Mouse (Mus musculus): ENCODE measurements at regions not wholly inside any gene's neighbourhood (a gene's known extent, or its start where the extent isn't known, plus 50 kb on each side); places are given as distances from the start of the nearest gene placed in this dataset.

DNA sequence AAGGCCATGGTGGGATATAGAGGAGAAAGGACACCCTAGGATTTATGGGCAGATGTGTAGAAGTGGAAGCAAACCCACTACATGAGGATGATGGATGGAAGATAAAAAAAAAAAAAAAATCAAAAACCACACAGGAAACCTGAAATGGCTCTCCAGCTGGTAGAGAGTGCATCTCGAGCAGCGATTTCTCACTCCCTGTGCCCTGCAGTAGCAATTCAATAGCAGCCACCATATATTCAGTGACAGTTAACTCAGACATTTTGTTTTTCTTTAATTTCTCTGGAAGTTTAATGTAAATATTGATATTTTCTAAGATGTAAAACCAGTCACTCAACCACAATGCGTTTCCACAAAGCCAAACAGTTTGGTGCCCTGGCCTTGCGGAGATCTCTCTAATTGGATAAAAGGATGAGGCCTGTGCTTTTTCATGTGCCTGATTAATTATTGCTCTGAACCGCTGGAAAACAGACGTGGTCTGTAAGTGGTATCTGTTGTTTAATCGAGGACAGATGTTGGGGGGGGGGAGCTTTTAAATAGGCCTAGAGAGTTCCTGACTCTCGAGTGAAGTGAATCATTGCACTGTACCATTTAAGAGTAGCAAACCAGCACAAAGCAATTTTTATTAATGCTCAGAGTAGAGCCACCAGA, 68.0 kb upstream of the Shisa3 start:
- no peak overlapping the region for H3K4me3 ChIP-seq
- H3K4me2 ChIP-seq: no peak overlapping the region
- no peaks in the 10 kb centered on the region for H3K9me3 ChIP-seq
- no peak for ATAC-seq (ENCODE audit: low read depth)
- no peaks in the 10 kb centered on the region for H3K4me1 ChIP-seq (replicated peaks)
- no peaks in the 10 kb centered on the region for H3K36me3 ChIP-seq
- WGBS: 60% methylated on average over 8 of the region's 8 CpGs
- peaks cover 6% of the 10 kb centered on the region; the same call in 1 of the 2 replicates for H3K27me3 ChIP-seq
- H3K27ac ChIP-seq (replicated peaks): no peak overlapping the region
- H3K9ac ChIP-seq: no peak overlapping the region

- ATAC-seq (ENCODE audit: low read depth): peak; percentile 60; the same call in 1 of the 2 replicates
These were observed 65.8 kb upstream of the Shisa3 start for GRCm38 (mm10) chr5:67541867-67542266.

DNA sequence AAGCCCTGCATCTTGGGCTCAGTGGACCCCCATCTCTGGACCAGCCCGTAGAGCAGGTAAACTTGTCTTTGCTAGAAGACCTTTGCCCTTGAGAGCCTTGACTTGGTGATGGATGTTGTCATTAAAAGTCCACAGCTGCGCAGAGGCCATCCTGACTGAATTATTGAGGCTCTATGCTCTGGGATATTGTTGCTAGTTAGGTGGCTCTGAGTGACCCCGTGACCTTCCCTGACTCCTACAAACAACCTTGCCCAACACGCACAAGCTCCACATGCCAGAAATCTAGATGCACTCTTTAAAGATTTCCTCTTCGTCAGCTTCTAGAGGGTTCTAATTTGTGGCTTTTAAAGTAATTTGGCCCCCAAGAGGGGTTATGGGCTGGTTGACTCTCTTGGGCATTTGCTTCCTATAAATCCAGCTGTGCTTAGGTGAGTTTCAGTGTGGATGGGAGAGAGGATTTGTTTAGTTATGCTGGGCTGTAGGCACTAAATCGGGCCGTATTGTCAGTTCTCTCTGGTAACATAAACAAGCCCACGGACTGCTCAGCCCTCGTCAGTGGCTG, 63.6 kb upstream of the Shisa3 start:
- 74% methylated on average over 9 of the region's 9 CpGs for WGBS
- H3K9ac ChIP-seq: no peak overlapping the region
- H3K4me2 ChIP-seq: no peak overlapping the region
- H3K27ac ChIP-seq (replicated peaks): no peak overlapping the region
- no peaks in the 10 kb centered on the region for H3K4me1 ChIP-seq (replicated peaks)
- H3K4me3 ChIP-seq: no peak overlapping the region
- ATAC-seq (ENCODE audit: low read depth): no peak
- H3K27me3 ChIP-seq: no peaks in the 10 kb centered on the region
- H3K36me3 ChIP-seq: no peaks in the 10 kb centered on the region
- peaks cover 9% of the 10 kb centered on the region for H3K9me3 ChIP-seq

More at GRCm38 (mm10) chr5:67541867-67542266, 65.8 kb upstream of the Shisa3 start:
- 65% methylated on average over 3 of the region's 3 CpGs for WGBS
- H3K36me3 ChIP-seq: no peaks in the 10 kb centered on the region
- H3K4me3 ChIP-seq: no peak overlapping the region
- no peaks in the 10 kb centered on the region for H3K4me1 ChIP-seq (replicated peaks)
- peaks cover 9% of the 10 kb centered on the region for H3K9me3 ChIP-seq
- H3K27me3 ChIP-seq: no peaks in the 10 kb centered on the region
- H3K4me2 ChIP-seq: no peak overlapping the region
- no peak overlapping the region for H3K27ac ChIP-seq (replicated peaks)
- no peak overlapping the region for H3K9ac ChIP-seq

- H3K36me3 ChIP-seq: no peaks in the 10 kb centered on the region
- no peak overlapping the region for H3K4me3 ChIP-seq
- no peak overlapping the region for H3K9ac ChIP-seq
- 91% methylated on average over 6 of the region's 6 CpGs for WGBS
- H3K4me2 ChIP-seq: no peak overlapping the region
- peaks cover 9% of the 10 kb centered on the region for H3K9me3 ChIP-seq
- no peak for ATAC-seq (ENCODE audit: low read depth)
- no peaks in the 10 kb centered on the region for H3K4me1 ChIP-seq (replicated peaks)
- H3K27me3 ChIP-seq: no peaks in the 10 kb centered on the region
- no peak overlapping the region for H3K27ac ChIP-seq (replicated peaks)
These were observed 57.4 kb upstream of the Shisa3 start for GRCm38 (mm10) chr5:67550257-67550656.

DNA sequence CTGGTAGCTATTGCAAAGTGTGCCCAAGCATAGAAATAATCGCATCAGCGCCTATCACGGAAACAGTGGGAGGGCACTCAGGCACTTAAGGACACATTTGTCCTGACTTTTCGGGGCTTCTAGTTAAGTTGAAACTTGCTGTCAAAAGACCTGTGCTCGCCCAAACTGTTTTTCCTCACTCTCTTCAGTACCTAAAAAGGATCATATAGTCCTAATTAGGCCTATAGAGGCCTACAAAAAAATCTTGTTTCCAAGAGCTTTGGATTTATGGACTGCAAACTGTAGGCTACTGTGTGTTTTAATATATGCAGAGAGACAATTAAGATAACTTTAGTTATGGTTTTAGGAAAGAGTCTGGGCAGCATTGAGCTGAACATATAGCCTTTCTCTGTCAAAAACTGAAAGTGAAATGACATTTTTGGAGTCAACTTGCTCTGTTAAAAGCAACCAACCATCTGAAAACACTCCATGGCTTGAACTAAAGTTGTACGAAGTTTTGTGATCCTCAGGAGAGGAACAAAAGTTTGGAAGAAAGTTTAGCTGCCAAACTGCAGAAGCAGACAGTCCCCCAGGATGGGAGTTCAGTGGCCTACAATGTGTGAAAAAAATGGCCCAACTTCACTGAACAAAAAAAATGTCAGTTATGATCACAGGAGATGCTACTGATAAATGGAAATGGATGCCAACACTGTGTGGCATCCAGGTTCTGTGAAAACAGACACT, 55.9 kb upstream of the Shisa3 start:
- H3K4me2 ChIP-seq: no peak overlapping the region

DNA sequence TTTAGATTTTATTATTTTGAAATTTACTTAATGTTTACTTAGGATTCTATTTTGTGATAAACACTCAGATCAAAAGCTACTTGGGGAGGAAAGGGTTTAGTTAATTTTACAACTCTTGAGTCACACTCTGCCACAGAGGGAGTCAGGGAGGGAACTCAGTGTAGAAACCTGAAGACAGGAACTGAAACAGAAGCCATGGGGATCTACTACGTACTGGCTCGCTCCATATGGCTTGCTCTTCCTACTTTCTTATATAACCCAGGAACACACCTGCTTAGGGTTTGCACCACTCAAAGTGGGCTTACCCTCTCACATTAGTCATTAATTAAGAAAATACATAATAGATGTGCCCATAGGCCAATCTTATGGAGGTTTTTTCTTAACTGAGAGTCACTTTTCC, 54.8 kb upstream of the Shisa3 start:
- Histone ChIP-seq H3K27ac (replicated peaks) (no peak overlapping the region), H3K4me3 (no peak overlapping the region), H3K36me3 (no peaks in the 10 kb centered on the region), H3K9me3 (no peaks in the 10 kb centered on the region), H3K4me2 (no peak overlapping the region), H3K9ac (no peak overlapping the region), H3K27me3 (no peaks in the 10 kb centered on the region), H3K4me1 (replicated peaks) (no peaks in the 10 kb centered on the region)
- no peak for ATAC-seq (ENCODE audit: low read depth)
- WGBS: 89% methylated on average over 2 of the region's 2 CpGs

More for the DNA sequence above, 55.9 kb upstream of the Shisa3 start:
- Histone ChIP-seq H3K27me3 (no peaks in the 10 kb centered on the region), H3K4me1 (replicated peaks) (no peaks in the 10 kb centered on the region), H3K9ac (no peak overlapping the region), H3K27ac (replicated peaks) (no peak overlapping the region), H3K36me3 (no peaks in the 10 kb centered on the region), H3K9me3 (no peaks in the 10 kb centered on the region), H3K4me3 (no peak overlapping the region)
- 83% methylated on average over 6 of the region's 6 CpGs for WGBS
- no peak for ATAC-seq (ENCODE audit: low read depth)
